Mouse (Mus musculus) liver, postnatal 0 days (tissue): ENCODE data around the gene Plek.

Source experiments
- CTCF ChIP-seq: sonication (generic); IDR thresholded peaks from 2 replicates; pipeline ENCODE4 v1.5.1; 2016; ENCODE audit warnings: antibody characterized with exemption, low read depth
- EP300 ChIP-seq: IDR thresholded peaks from 2 replicates; pipeline ENCODE4 v1.6.1; 2016; ENCODE audit warnings: antibody characterized with exemption, low read depth, mild to moderate bottlenecking

GRCm38 (mm10) chr11:17004899-17005846 lies 47.0 kb downstream of the Plek start:
- TF ChIP-seq CTCF, result no peak
- TF ChIP-seq EP300, result peak; percentile 92
